Mouse (Mus musculus) olfactory bulb, adult 2 months (tissue): ENCODE data around the gene Bcor. TPM values are rescaled to one million over a fixed set of nuclear protein-coding genes. Genes with fewer than 3 reads are reported as not detected.

ENCODE experiments used
- H3K27ac ChIP-seq: fragments of 200-500 bp; 2 replicates; pipeline ENCODE4 v1.5.1; 2012; ENCODE audit warnings: low read depth, low read length; ENCODE audit not compliant: insufficient read depth
- H3K4me1 ChIP-seq: fragments of 200-500 bp; 2 replicates; pipeline ENCODE4 v1.6.1; 2012; ENCODE audit warnings: low read length; ENCODE audit not compliant: control insufficient read depth, insufficient read depth
- H3K4me3 ChIP-seq: fragments of 200-500 bp; 2 replicates; pipeline ENCODE4 v1.5.1; 2012; ENCODE audit warnings: mild to moderate bottlenecking, low read depth, low read length, moderate library complexity; ENCODE audit not compliant: insufficient read depth
- CTCF ChIP-seq: fragments of 200-500 bp; IDR thresholded peaks from 2 replicates; pipeline ENCODE4 v1.5.1; 2012; ENCODE audit warnings: low read depth, mild to moderate bottlenecking, low read length, moderate library complexity; ENCODE audit not compliant: insufficient read depth
- POLR2A ChIP-seq: fragments of 200-500 bp; IDR thresholded peaks from 2 replicates; pipeline ENCODE4 v1.6.1; 2012; ENCODE audit warnings: mild to moderate bottlenecking, low read depth, low read length, moderate library complexity; ENCODE audit not compliant: insufficient read depth
- WGBS: fragments of 180-500 bp; shearing (Covaris S2); methylation state at CpG from one replicate; pipeline ENCODE4 v1.1.7; 2018; 5-methylcytosine and 5-hydroxymethylcytosine counted together
- polyA plus RNA-seq: library from polyadenylated mRNA; stranded (reverse); fragments of >200 nt; gene quantifications from 2 replicates; pipeline ENCODE4 v1.2.4, GENCODE M21; 2012; ENCODE audit warnings: low replicate concordance; ENCODE audit not compliant: missing spikeins, insufficient read depth, insufficient read length

Bcor gene
- polyA plus RNA-seq, 1 experiment: not detected

DNA sequence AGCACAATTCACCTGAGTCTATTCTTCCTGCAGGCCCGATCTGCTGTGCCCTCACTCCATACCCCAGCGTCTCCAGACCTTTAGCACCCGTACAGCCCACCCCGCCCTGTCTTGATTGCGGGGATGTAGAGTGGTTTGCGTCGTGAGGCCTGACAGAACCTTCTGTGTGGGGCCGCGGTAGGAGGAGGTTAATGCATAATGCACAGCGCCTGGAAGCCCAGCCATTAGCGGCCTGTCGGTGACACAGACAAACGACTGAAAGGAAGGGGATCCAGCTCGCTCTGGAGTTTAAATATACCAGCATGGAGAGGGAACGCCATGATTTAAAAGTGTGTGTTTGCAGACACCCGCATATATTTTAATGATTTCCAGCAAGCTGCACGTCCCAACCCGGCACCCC, 74.9 kb downstream of the Bcor start:
- TF ChIP-seq CTCF (no peak), POLR2A (no peak)
- peaks cover 23% of the 10 kb centered on the region for H3K4me1 ChIP-seq
- WGBS: 77% methylated on average over 18 of the region's 18 CpGs

GRCm38 (mm10) chrX:12084698-12085097, 75.5 kb downstream of the Bcor start:
- Histone ChIP-seq H3K4me3 (no peak overlapping the region), H3K4me1 (peaks cover 18% of the 10 kb centered on the region), H3K27ac (no peak overlapping the region)
- no peak for TF ChIP-seq CTCF
- no peak for TF ChIP-seq POLR2A
- 73% methylated on average over 4 of the region's 4 CpGs for WGBS

More for the DNA sequence above, 74.9 kb downstream of the Bcor start:
- Histone ChIP-seq H3K27ac (no peak overlapping the region), H3K4me3 (no peak overlapping the region)

DNA sequence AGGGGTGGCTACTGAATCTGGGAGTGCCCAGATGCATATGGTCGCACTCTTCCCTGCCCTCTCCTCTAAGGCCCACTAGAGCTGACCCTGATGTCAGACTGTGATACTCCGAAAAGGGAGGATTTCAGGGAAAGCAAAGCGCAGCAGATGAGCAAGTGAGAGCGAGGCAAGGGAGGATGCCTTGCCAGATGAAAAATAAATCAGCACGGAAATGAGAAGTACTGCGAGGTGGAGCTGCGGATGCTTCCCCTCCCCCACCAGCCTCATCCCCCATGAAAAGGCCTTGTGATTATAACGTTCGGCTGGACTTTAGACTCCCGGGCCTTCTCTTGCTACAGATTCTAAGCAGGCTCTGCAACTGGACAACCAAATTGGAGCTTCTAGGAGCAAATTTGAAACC, 76.5 kb downstream of the Bcor start:
- Histone ChIP-seq H3K4me3 (no peak overlapping the region), H3K4me1 (peaks cover 9% of the 10 kb centered on the region), H3K27ac (no peak overlapping the region)
- TF ChIP-seq POLR2A (no peak), CTCF (no peak)
- 82% methylated on average over 10 of the region's 10 CpGs for WGBS

GRCm38 (mm10) chrX:12082736-12083135, 77.4 kb downstream of the Bcor start:
- H3K27ac ChIP-seq: no peak overlapping the region
- WGBS: 60% methylated on average over 16 of the region's 16 CpGs
- no peak overlapping the region for H3K4me3 ChIP-seq
- TF ChIP-seq CTCF: no peak
- TF ChIP-seq POLR2A: no peak
- peaks cover 9% of the 10 kb centered on the region; the same call in 1 of the 2 replicates for H3K4me1 ChIP-seq

DNA sequence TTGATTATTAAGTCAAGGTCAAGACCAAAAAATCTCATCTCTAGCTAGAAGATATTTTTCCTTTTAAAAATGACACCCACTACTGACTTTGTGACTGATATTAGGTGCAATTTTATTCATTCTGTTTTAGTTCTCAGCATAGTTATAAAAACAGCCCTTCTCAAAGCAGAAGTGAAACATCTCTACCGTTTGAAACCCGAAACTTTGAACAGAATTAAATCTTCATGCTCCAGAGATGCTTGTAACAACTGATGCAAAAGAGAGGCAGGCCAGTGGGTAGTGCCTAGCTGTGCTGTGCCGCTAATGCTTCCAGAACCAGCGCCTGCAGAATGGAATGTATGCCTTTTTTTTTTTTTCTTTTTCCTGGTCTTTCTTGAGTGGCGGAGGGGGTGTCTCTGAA, 78.0 kb downstream of the Bcor start:
- no peak for TF ChIP-seq CTCF
- no peak for TF ChIP-seq POLR2A
- H3K27ac ChIP-seq: no peak overlapping the region
- WGBS: 69% methylated on average over 5 of the region's 5 CpGs
- H3K4me1 ChIP-seq: peaks cover 9% of the 10 kb centered on the region; the same call in 1 of the 2 replicates
- no peak overlapping the region for H3K4me3 ChIP-seq

GRCm38 (mm10) chrX:12081741-12082155, 78.4 kb downstream of the Bcor start:
- TF ChIP-seq POLR2A (no peak), CTCF (no peak)
- H3K27ac ChIP-seq: no peak overlapping the region
- peaks cover 9% of the 10 kb centered on the region; the same call in 1 of the 2 replicates for H3K4me1 ChIP-seq
- WGBS: 54% methylated on average over 22 of the region's 22 CpGs
- no peak overlapping the region for H3K4me3 ChIP-seq

DNA sequence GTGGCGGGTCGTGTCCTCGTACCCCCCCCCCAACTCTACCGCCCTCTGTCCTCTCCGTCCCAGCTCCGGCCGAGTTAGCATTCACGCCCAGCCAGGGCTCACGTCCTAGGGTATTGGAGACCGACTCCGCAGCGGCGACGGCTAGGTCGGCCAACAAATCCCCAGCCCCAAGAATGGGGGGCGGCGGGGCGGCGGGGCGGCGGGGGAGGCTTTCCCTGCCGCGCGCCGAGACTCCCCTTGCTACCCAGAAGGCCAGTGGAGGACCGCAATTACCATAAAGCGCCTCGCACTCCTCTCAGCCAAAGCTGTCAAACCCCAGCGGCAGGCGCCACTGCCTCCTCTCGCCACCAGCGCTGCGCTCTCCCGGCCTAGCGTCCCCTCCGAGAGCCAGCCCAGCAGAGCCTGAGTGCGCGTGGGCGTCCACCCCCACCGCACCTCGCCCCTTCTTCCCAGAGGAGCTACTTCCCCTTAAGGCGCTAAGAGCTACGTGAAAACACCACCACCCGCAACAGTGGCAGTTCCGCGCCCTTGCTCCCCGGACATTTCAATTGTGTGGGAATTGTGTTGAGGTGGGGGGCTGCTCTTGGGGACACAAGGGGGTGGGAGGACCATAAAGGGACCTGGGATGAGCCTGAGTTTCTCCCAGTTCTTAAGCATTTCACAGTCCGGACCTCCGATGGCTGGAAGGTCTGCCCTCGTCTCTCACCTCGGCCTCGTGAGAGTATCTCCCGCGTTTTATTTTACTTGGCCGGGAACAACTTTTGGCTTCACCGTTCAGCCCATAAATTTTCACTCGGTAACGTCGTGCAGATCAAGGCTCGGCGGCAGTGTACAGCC, 79.0 kb downstream of the Bcor start:
- 10% methylated on average over 59 of the region's 61 CpGs for WGBS
- TF ChIP-seq POLR2A (no peak), CTCF (no peak)
- Histone ChIP-seq H3K27ac (peak overlapping the region; percentile 51; the same call in 1 of the 2 replicates), H3K4me1 (peaks cover 9% of the 10 kb centered on the region; the same call in 1 of the 2 replicates), H3K4me3 (peak overlapping the region; percentile 53)

GRCm38 (mm10) chrX:12080095-12080903, 79.9 kb downstream of the Bcor start:
- Histone ChIP-seq H3K4me1 (peaks cover 9% of the 10 kb centered on the region; the same call in 1 of the 2 replicates), H3K27ac (peak overlapping the region; percentile 91), H3K4me3 (peak overlapping the region; percentile 73)
- TF ChIP-seq CTCF: no peak
- TF ChIP-seq POLR2A: peak; percentile 56
- 5% methylated on average over 22 of the region's 97 CpGs for WGBS

DNA sequence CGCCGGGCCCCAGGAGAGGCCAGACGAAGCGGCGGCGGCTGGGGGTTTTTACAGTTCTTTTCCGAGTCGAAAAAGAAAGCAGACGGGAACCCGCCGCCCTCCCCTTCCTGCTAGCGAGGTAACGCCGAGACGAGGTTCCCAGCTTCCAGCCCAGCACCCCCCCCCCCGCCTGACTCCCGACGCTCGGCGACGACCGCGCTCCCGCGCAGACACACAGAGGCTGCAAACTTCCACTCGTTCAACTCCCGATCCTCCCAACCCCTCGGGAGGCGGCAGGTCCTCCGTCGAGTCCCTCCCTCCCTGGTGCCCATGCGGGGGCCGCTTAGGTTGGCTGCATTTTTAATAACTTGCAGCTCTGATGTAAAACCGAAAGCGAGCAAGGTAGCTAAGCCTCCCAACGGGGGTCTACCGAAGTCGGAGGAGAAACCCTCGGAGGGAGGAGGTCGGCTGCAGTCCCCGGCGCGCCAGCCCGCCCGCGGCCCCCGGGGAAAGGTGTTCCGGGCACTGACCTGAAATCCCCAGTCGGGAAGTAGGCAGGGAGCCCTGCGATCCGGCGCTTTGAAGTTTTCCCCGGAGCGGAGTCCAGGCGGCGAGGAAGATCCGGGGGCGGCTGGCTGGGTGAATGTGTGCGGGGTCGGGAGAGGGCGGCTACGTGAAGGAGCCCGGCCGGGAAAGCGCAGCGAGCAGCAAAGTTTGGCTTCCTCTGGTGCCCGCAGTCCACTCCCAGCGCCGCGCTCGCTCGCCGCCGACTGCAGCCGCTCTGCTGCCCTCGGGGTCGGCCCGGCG, 80.7 kb downstream of the Bcor start:
- H3K27ac ChIP-seq: peak overlapping the region; percentile 66
- no peak for TF ChIP-seq POLR2A
- no peak for TF ChIP-seq CTCF
- H3K4me1 ChIP-seq: peaks cover 12% of the 10 kb centered on the region; the same call in 1 of the 2 replicates
- WGBS: 2% methylated on average over 75 of the region's 79 CpGs
- peak overlapping the region; percentile 73 for H3K4me3 ChIP-seq
